Mouse (Mus musculus) WW6 (cell line): ENCODE results near the gene Nop10.
A peak's percentile ranks its signal among the peaks of the same experiment; 100 is the strongest.
"Not testable (repeated sequence)": the region's sequence is repeated elsewhere in the genome, so short reads cannot be mapped to it uniquely, and the experiment has no call there.

Experiments used
- DNase-seq: peaks from one replicate; pipeline ENCODE4 v3.0.0-alpha.2; 2013; ENCODE audit warnings: low read depth, low spot score

Gene Nop10

DNA sequence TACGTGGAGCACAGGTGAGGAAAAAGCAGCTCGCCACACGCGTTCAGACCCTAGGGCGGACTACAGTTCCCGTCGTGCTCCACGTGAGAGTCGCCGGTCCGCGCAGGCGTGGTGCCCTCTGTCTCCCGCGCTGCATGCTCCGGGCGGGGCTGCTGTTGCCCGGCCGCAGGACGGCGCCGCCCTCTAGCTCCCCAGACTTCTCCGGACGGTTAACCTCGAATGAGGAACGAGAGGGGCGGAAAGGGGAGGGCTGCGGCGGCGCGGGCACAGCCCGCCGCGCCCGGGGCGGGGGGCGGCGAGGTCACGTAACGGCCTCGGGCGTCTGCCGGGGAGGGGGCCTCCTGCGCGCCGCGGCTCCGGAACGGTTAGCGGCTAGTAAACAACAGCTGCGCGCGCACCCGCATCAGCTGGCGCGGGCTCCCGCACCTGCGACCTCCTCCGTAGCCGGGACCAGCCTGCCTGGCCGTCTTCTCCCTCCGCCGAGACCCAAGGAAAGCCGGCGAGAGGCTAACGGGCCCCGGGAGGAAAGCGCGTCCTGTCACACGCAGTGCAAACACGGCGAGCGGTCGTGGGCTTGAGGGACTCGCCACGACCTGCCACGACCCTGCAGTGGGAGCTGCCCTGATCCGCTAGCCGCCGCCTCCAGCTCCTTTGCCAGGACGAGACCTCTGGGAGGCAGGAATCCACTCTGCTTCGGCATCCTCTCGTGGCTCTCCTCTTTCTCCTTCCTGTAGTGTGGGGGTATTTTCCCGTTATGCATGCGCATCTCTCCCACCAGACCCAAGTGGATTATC lies 3.9 kb downstream of the Nop10 start, which contains the start of gene Slc12a6:
Slc12a6 (plus strand) TSS at position 378 of the 794 bp plus-strand sequence.
- peak; percentile 84 for DNase-seq

DNA sequence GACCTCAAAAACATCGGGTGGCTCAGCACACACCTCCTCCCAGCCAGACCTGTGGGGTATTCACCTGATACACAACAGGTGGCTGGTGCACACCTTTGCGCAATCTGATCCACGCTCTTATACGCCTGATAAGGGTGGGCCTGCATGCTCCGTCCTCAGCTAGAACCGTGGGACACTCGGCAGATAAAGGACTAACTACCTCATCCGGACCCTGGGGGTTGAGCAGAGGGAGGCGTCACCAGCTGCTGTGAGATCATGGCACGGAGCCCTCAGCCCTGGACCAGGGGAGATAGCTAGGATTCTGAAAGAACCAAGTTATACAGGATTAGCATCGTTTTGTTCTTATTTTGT lies 4.5 kb downstream of the Nop10 start, which contains the start of gene Gm21985:
Gm21985 (plus strand) TSS at position 73 of the 351 bp plus-strand sequence.
- DNase-seq = no peak

- DNase-seq = no peak
These were observed 5.1 kb downstream of the Nop10 start for GRCm38 (mm10) chr2:112266780-112267179.

- DNase-seq = no peak
These were observed 6.0 kb downstream of the Nop10 start for GRCm38 (mm10) chr2:112267547-112268269.

GRCm38 (mm10) chr2:112270011-112270410 lies 8.3 kb downstream of the Nop10 start:
- DNase-seq = no peak

DNA sequence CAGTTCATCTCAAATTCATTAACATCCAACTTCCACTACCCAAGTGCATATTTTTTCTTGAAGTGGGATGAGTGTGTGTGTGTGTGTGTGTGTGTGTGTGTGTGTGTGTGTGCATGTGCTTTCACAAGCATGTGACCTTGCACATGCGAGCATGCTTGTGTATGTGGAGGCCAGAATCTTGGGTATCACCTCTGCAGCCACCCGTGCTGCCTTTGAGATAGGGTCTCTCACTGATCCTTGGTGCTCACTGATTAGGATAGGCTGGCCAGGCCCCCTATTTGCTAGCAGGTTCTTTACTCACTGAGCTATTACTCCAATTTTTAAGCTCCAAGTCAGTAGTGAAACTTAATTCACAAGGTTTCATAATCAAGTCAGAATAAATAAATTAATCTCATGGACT lies 11.2 kb downstream of the Nop10 start:
- DNase-seq = no peak

GRCm38 (mm10) chr2:112273474-112273873 lies 11.7 kb downstream of the Nop10 start:
- DNase-seq = no peak

GRCm38 (mm10) chr2:112276870-112277269 lies 15.1 kb downstream of the Nop10 start:
- DNase-seq = no peak

GRCm38 (mm10) chr2:112282846-112283245 lies 21.1 kb downstream of the Nop10 start:
- DNase-seq = no peak

DNA sequence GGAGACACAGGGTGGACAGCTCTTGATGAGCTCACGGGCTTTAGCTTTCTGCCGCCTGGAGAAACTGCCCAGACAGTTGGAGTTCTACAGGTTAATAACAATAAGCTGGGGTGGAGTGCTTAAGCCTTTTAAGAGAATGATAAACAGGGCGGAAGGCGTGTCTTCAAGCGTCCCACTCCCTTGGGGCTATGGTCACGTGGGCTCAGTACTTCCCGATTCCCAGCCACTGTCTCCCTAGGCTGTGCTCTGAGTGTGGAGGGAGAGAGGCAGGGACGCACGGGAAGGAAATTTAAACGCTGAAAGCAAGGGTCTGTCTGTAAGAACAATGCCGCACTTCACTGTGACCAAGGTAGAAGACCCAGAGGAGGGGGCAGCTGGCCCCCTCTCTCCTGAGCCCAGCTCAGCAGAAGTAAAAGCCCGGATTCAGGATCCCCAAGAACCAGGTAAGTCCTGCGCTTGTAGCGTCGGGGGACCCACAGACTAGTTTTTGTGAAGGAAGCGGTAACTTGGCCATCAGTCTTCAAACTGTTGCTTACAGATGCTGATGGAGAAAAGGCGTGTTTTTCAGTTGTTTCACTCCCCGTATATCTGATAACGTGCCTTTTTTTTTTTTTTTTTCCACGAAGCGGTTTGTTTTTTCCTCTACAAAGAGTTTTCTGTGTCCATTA lies 22.8 kb downstream of the Nop10 start:
- peak; percentile 55 for DNase-seq

- DNase-seq = no peak
These were observed 23.3 kb downstream of the Nop10 start for GRCm38 (mm10) chr2:112285031-112285390.

- DNase-seq = not testable (repeated sequence)
These were observed 24.3 kb downstream of the Nop10 start for GRCm38 (mm10) chr2:112286062-112286461.

DNA sequence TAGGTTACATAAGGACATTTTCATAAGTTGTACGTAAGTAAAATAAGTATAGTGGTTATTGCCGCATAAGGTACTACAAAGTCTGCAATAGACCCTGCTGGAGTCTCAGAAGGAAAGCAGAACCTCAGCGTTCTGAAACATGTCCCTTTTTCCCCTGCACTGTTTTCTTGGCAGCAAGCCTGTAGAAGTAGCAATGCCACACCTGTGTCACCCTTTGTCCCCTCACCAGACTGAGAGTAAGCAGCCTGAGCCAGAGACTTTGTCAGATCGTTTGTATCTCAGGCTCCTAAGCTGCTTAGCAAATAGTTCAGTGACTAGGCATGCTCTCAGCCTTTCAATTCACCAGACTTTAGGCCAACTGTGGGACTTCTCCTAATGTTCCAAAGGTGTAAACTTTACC lies 25.3 kb downstream of the Nop10 start:
- DNase-seq = no peak

DNA sequence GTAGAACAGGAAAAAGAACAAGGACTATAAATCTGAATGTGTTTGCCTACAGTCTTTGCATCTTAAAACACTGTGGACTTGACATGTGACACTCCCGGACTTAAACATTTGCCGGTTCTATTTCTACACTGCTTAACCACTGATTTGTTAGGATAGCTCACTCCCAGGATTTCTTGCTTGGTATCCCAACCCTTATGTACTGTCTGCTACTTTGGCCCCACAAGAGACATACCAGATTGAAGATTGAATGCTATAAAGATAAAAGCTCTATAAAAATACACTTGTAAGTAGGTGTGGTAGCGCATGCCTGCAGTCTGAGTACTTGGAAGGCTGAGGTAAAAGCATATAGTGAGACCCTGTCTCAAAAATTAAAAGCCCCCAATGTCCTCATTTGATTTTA lies 27.8 kb downstream of the Nop10 start:
- DNase-seq = no peak

DNA sequence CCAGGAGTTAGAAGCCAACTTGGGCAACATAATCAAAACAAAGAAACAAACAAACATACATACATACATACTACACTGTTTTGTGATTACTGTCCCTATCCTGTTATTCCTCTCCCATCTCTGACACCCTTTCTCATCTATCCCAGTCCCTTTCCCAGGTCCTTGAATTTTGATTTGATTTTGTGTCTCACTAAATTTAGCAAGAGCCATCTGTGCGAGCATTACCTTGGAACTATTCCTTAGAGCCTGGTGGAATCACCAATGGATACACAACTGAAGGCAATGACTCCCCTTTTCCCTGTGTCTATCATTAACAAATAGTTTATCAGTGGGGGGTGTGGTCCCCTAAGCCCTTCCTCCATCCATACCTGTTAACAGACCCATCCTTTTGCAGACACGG lies 31.1 kb downstream of the Nop10 start:
- DNase-seq = no peak

GRCm38 (mm10) chr2:112296211-112296610 lies 34.5 kb downstream of the Nop10 start:
- DNase-seq = no peak

DNA sequence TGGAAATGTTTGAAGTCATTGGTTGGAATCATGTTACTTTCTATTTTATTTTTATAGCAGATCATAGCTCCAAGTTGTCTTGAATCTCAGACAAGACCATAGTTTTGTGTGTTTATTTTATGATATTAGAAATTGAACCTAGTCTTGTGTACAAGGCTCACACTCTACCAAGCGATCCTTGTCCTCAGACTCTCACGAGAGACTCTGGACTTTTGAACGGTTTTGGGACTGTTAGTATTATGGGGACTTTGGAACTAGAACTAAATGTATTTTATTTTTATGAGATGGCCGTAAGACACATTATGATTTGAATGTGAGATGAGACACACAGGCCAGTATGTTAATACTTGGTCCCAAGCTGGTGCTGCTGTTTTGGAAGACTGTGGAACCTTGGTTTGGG lies 36.5 kb downstream of the Nop10 start:
- DNase-seq = no peak

GRCm38 (mm10) chr2:112308671-112309070 lies 46.9 kb downstream of the Nop10 start:
- DNase-seq = no peak

- DNase-seq = no peak
These were observed 47.5 kb downstream of the Nop10 start for GRCm38 (mm10) chr2:112309161-112309600.
